Mouse (Mus musculus): Measurements from ENCODE around the gene Nos1.

The Nos1 gene

DNA sequence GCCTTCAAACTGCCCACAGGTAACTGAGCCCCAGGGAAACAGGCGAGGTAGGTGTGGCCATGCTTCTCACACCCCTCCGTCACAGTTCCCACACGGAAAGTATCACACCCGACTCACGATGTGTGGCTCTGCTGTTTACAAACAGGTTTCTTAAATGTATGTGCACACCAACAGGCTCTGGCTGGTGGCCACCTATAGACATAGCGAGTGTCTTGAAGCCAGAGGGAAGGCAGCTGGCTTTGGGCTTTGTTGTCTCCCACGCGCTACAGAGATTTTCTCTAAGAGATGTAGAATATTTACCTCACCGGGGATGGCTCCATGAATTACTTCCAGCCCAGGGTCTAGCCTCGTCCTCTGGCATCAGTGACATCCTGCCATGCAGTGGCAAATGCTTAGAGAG is 118.5 kb downstream of the Nos1 start:
- no peak for DNase-seq (ENCODE audit: low spot score)

DNA sequence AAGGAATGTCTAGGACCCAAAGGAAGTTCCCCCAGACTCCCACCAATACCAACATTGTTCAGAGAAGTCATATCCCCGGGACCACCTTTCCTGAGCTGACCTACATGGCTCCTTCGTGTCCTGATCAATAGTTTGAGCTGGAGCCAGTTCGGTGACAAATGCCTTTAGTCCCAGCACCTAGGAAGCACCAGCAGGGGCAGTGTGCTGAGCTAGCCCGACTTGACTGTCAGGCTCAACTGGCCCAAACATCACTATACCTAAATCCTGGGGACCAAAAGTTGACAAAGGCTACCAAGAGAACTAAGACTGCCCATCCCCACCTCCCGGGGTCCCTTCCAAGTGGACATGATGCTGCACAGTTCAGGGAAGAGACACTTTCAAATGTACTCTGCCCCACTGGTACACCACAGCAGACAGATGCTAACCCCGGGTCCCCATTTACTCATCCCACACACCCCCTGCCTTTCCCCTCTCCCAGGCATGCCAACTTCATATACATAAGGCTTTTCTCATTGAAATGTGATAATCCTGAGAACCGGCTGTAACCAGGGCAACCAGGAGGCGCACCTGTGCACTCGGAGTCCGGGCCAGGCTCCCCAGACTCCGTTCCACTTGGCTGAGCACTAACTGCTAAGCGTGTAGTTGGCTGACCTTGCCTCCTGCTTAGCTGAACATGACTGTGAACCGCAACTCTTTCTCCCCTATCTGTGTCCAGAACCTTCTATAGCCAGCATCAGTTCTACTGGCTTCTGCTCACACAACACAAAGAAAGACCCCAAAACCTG is 120.3 kb downstream of the Nos1 start:
- no peak for DNase-seq (ENCODE audit: low spot score)

DNA sequence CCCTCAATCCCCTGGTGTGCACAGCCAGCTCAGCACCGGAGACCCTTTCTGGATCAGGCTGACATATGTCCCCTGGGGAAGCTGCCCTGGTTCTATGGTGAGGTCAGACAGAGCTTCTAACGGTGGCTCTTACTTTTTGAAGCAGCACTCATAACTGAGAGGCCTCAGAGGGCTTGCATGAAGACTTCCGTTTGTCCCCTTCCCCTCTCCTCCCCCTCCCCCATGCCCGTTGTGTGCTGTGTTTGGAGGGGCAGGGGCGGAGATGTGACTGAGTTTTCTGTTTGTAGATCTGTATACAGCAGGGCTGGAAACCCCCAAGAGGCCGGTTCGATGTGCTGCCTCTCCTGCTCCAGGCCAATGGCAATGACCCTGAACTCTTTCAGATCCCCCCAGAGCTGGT is 122.7 kb downstream of the Nos1 start:
- DNase-seq (ENCODE audit: low spot score): no peak

DNA sequence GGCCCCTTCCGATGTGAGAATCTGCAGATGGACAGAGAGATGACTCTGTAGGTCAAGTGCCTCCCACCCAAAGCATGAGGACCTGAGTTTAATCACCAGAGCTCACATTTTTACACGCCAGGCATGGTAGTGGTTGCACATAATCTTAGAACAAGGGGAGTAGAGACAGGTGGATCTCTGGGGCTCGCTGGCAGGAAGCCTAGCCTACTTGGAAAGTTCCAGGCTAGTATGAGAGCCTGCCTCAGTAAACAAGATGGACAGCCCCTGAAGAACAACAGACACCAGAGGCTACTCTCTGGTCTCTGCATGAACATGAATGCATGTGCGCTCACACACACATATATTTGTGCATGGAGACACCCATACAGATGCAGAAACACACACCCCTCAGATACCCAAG is 124.9 kb downstream of the Nos1 start:
- no peak for DNase-seq (ENCODE audit: low spot score)

DNA sequence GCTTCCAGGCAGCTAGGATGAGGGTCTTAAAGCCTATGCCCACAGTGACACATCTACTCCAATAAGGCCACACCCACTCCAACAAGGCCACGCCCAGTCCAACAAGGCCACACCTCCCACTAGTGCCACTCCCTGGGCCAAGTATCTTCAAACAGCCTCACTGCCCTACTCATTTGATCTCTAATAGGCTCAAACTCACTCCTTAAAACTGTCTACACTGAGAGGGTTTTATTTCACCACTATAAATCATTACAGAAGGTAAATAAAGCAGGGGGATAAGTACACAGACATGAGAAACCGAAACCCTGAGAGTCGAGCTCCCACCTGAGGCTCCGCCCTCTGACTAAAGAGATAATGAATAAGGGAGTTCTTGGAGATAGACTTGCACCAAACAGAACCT is 128.7 kb downstream of the Nos1 start:
- DNase-seq (ENCODE audit: low spot score): no peak

DNA sequence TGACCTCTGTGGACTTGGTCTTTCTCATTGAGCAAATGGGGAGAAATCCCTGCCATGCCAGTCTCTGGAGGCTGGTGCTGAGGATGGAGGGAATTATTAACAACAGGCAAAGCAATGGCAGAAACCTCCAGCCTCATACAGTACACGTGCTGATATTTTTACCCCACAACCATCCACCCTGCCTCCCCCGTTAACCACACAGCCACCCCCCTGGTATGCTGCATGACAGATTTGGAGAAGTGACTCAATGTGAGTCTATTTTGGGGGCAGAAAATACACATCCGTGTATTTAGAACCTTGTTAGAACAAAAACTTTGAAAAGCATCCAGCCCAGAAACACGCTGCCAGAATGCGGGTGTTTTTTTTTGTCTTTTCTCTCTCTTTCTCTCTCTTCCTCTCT is 135.5 kb downstream of the Nos1 start:
- DNase-seq (ENCODE audit: low spot score): peak; percentile 20

DNA sequence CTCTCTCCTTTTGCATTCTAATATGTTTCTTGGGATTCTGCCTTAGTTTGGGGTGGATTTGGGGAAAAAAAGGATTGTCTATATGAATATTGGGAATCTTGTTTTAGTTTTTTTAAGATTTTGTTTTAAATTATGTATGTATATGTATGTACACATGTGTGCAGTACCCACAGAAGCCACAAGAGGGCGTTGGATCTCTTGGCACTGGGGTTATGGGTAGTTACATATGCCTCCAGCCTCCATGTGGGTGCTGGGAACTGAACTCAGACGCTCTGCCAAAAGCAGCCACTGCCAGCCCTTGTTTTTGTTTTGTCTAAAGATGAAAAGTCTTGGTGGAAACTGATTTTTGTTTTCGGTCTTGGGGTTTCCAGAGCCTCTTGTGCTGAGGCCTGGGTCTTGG is 136.1 kb downstream of the Nos1 start:
- no peak for DNase-seq (ENCODE audit: low spot score)

DNA sequence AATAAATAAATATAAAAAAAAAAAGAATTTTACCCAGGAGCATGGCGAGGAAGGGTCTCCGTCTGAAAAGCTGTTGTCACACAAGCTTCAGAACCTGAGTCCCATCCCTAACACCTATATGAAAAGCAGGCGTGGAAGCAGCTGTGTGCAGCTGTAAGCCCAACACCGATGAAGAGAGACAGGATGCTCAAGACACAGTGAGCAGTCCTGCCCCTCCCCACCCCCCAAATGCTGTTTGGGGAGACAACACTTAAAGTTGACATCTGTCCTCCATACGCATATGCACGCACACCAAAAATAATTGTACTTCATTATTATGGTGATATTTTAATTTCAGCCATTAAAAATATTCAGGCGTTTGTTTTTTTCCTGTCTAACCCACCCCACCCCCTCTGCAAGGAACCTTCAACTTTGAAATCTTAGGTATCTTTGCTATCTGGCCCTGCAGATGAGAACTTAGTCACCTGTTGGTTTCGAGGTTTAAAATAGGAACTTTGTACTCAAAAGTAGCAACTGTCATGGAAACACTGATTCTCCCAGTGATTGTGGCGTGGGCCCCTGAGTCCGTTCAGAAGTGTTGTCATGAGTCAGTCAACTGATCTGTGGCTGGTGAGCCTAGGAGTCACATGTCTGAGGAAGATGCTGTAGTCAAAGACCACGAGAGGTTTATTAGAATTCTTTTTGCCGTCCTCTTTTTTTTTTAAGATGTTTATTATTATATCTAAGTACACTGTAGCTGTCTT is 141.1 kb downstream of the Nos1 start:
- DNase-seq (ENCODE audit: low spot score): no peak

DNA sequence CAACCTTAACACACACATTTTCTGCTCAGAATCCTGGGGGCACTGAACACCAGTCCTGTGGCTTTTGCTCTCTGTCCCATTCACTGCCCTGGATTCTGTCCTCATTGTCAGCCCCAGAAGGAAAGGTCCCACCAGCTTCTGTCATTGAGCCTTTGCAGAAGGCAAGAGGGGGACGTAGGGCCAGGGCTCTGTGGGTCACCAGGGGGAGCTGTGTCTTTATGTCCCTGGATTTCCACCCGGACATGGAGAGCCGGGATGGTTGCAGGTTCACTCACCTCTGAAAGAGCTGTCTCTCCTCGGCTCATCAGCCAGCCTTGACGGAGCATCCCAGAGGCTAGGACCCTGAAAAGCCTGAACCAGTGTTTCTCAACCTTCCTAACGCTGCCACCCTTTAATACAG is 142.9 kb downstream of the Nos1 start:
- no peak for DNase-seq (ENCODE audit: low spot score)

DNA sequence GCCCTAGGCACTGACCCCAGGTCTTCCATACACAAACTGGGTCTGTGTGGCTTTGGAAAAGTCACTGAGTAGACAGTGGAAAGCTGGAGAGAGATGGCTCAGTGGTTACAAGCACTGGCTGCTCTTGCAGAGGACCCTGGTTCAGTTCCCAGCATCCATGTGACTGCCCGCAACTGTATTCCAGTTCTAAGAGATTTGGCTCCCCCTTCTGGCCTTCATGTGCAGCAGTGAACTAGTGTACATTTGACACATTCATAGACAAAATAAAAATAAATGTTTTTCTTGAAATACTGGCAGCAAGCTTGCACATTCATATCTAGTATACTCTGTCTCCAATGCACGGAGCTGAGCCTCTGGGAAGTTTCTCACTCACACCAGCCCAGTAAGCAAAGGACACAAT is 147.7 kb downstream of the Nos1 start:
- no peak for DNase-seq (ENCODE audit: low spot score)

DNA sequence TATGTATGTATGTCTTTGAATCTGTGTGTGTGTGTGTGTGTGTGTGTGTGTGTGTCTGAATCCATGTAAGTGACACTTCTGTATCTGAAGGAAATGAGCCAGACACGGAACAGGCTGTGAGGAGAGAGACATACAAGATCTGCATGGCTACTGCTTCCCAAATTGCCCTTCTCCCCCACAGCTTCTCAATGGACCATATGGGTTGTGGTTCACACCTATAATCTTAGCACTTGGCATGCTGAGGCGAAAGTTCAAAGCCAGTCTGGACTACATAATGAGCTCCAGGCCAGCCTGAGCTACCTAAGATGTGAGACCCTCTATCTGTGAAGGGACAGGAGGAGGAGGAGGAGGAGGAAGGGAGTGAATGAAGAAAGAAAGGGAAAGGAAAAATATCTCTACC is 151.4 kb downstream of the Nos1 start:
- DNase-seq (ENCODE audit: low spot score): no peak

DNA sequence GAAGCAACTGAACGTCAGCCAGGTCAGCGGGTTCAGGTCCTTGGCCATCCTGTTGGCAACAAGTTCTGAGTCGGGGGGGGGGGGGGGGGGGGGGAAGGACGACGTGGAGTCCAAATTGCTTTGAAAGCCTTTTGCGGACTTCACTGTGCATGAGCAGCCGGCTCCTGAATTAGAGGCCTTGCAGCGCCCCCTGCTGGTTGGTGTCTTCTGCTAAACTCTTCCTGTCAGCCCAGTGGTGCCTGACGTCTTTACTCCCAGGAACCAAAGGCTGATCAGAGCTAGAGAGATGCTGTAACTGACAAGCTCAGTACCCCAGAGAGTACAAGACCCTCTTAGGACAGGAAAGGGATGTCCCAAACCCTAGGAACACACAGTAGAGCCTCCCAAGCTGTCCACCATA is 152.0 kb downstream of the Nos1 start:
- DNase-seq (ENCODE audit: low spot score): peak; percentile 89

DNA sequence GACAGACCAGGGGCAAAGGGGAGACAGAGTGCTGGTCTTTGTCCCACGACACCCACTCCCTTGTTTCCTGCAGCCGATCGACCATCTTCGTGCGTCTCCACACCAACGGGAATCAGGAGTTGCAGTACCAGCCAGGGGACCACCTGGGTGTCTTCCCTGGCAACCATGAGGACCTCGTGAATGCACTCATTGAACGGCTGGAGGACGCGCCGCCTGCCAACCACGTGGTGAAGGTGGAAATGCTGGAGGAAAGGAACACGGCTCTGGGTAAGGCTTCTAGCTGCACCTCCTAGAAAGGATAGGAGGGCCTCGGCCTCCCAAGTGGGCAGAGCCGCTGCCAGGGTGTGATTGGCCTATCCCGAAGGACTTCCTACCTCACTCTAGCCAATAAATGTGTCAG is 155.5 kb downstream of the Nos1 start:
- DNase-seq (ENCODE audit: low spot score): no peak

DNA sequence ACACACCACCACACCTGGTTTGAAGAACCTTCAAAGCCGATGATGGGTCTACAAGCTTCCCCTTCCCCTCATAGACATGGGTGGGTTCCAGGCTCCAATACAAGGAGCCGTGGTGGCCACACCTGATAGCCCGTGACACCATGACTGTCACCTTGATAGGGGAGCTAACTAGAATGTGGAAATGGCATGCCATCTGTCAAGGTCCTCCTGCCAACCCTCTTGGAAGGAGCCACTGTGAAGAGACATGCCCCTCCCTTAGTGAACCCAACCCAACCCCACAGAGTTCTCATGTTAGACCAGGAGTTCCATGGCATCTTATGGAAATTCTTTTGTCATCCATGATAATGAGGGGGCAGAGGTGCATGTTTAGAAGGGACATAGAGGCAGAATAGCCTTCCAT is 156.4 kb downstream of the Nos1 start:
- DNase-seq (ENCODE audit: low spot score): no peak

DNA sequence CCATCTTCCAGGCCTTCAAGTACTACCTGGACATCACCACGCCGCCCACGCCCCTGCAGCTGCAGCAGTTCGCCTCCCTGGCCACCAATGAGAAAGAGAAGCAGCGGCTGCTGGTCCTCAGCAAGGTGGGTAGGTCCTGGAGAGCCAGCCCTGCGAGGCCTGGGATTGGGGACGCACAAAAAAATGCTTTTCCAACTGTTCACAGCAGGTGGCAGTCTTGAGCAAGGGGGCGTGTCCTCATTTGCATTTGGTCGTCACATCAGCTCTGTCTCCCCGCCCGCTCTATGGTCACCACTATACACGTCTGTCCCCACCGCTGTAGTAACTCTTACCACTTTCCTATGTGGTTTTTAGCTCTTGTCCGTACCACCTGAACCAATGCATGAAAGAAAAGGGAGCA is 157.3 kb downstream of the Nos1 start:
- DNase-seq (ENCODE audit: low spot score): peak; percentile 43

DNA sequence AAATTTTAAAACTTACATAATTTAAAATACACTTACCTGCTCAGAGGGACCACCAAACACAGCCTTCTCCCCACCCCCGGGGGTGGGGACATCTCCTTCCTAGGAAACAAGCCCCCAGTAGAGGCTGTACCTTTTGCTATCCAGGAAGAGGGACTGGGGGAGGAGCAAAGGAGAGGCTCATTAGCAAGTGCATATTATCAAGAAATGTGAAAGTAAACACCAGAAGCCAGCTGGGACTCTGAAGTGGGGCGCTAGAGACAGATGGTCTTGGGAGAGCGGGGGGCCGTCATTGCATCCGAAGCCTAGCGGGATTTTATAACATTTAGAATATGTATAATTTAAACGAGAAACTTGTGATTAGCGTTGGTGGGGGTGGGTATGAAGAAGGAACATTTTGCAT is 158.6 kb downstream of the Nos1 start:
- peak; percentile 28 for DNase-seq (ENCODE audit: low spot score)

DNA sequence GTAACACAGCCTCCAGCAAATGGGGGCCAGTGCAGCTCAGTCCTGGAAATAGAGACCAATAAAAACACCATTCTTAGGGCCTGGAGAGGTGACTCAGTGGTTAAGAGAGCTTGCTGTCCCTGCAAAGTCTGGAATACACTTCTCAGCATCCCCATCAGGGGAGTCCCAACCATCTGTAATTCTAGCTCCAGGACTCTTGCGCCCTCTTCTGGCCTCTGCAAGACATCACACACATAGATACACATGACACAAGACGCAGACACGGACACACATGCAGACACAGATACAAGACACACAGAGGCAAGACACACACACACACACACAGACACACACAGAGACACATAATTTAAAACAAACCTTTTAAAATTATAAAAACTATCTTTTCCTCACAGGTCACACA is 160.7 kb downstream of the Nos1 start:
- no peak for DNase-seq (ENCODE audit: low spot score)

DNA sequence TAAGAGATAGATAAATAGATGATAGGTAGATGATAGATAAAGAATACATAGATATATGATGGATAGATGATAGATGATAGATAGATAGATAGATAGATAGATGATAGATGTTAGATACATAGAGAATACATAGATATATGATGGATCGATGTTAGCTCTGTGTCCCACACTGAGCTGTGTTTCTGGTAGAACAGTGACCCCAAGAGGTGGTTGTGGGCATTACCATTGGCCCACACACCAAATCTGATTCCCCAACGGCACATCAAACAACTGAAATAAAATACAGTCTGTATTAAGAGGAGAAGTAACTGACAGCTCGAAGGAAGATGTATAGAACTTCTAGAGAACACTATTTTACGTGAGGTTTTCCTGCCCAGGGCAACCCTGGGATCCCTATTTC is 165.8 kb downstream of the Nos1 start:
- DNase-seq (ENCODE audit: low spot score): peak; percentile 71

DNA sequence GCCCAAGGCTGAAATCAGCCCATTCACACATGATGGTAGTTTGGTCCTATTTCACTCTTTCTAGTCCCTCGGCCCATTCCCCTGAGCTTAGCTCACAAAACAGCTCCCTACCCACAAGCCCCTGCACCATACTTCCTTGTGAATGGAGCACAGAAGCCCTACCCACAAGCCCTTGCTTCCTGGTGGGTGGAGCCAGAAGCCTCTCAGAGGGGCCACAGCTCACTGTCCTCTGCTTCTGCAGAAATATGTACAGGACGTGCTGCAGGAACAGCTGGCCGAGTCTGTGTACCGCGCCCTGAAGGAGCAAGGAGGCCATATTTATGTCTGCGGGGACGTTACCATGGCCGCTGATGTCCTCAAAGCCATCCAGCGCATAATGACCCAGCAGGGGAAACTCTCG is 168.6 kb downstream of the Nos1 start:
- no peak for DNase-seq (ENCODE audit: low spot score)

DNA sequence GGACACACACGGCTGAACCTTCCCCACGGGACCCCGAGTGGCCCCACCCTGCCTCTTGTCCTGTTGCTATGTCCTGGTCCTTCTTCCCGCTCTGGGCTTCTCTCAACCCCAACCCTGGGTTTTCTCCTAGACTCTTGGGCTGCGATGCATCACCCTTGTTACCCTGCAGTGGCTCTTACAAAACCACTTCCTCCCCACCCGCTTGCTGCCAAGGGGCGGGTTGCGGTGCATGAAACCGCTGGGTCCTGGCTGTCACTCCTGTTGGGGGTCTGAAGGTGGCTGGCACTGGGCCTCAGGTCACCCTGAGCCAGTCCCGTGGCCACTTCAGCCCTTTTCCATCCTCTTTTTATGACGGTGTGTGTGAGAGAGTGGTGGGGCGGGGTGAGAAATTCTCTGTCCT is 173.1 kb downstream of the Nos1 start:
- no peak for DNase-seq (ENCODE audit: low spot score)

DNA sequence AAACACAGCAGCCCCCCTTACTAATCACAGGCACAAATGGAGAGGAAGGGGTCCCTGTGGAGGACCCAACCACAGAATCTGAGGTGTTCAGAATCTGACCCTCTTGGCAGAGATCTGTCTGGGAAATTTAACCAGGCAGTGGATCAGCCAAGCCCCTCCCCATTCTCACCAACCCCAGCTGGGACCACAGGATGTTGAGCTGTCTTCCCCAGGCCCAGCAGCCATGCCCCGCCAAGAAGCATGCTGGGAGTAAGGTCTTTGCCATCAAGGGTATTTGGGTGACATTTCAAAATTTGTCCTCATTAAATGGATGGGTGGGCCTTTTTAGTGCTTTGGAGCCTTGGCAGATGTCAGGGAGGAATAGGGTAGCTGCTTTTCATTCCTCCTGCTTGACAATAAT is 173.6 kb downstream of the Nos1 start:
- no peak for DNase-seq (ENCODE audit: low spot score)

DNA sequence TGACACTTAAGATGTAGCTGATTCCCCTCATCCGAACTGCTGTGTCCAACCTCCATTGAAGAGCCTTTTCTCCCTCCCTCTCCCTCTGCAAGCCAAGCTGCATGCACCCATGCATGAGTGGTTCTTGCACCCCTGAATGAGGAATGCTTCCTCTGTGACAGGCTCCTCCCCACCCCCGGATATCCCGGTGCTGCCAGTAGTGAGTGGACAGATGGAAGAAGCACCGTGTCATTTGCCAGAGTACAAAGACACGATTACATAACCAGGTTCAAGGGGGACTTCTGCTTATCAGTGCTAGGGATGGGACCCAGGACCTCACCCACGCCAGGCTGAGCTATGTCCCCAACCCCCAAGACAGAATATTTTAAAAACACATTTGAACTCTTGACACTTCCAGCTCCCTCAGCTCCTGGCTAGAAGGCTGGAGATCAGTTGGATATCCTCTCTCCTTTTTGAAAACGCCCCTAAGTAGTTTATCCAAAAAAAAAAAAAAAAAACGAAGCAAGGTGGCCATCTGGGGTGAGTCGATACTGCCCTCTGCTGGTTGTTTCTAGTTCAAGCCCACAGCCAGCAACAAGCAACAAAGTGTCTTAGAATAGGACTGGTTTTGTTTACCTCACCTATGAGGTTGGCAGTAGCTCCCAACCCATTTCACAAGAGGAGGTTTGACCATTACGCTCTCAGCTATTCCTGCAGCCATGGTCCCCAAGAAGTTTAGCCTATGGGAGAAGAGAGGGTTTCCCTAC is 175.0 kb downstream of the Nos1 start:
- DNase-seq (ENCODE audit: low spot score): peak; percentile 45

DNA sequence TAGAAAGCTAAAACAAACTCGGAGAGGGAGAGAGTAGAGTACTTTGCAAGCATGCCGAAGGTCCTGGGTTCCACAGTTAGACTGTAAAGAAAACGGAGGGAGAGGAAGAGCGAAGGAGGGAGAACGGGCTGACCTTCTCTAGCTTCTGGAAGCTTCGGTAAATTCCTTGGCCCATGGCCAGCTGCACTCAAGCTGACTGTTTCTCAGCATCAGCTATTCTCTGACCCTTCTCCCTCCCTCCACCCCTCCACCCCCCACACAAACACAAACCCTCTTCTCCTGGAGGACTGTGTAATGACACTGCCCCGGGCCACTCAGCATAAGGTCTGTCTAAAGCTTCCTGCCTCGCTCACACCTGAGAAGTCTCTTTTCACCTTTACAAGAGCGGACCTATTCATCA is 183.9 kb downstream of the Nos1 start:
- DNase-seq (ENCODE audit: low spot score): no peak

All from layer of hippocampus, adult 11-12 months (tissue).